Mouse (Mus musculus): ENCODE measurements around the gene Sash1.

DNA sequence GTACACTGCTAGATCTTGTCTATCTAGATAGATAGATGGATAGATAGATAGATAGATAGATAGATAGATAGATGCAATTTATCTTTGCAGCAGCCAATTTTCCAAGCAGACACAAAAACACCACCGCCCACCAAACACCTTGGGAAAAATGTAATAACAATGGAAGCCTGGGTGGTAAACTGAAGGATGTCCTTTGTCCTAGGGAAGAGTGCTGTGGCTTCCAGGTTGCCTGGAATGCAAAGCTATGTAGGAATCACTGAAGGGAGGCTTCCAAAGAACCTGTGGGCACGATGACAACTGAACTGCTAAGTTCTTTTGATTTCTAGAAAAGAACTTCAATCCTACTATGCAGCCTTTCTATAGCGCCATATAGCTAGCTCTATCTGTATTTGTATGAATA lies 13.1 kb downstream of the Sash1 start:
- TF ChIP-seq MXI1 (IDR thresholded peaks at IDR 0.05; ENCODE audit: low read depth, low read length) (no peak), SMC3 (IDR thresholded peaks at IDR 0.05; ENCODE audit: low read depth, low read length) (no peak), MAFK (IDR thresholded peaks at IDR 0.05; ENCODE audit: insufficient replicate concordance, low read length) (no peak), GABPA (IDR thresholded peaks at IDR 0.05; ENCODE audit: insufficient replicate concordance, low read depth, low read length) (no peak), MYC (IDR thresholded peaks at IDR 0.05; ENCODE audit: low read depth, low read length) (no peak), CTCF (conservative IDR thresholded peaks at IDR 0.05 in 1 of 2, IDR thresholded peaks at IDR 0.05 in 1 of 2; ENCODE audit: low read depth in 2 of 2, low read length in 2 of 2) (no peak), CHD2 (IDR thresholded peaks at IDR 0.05; ENCODE audit: low read length) (no peak), POLR2AphosphoS2 (IDR thresholded peaks at IDR 0.05; ENCODE audit: low read depth, low read length) (no peak), ETS1 (conservative IDR thresholded peaks at IDR 0.05; ENCODE audit: low read depth, low read length) (no peak), CHD1 (IDR thresholded peaks at IDR 0.05; ENCODE audit: low read depth, low read length) (no peak), MAX (IDR thresholded peaks at IDR 0.05; ENCODE audit: low read length) (no peak), EP300 (IDR thresholded peaks at IDR 0.05; ENCODE audit: low read length) (no peak), ZMIZ1 (IDR thresholded peaks at IDR 0.05; ENCODE audit: low read depth, low read length) (no peak)

All from CH12.LX (cell line).